Mouse (Mus musculus) kidney, postnatal 0 days (tissue): ENCODE measurements around the gene B4galnt3. TPM values are rescaled to one million over a fixed set of nuclear protein-coding genes. Genes with fewer than 3 reads are reported as not detected.
A peak's percentile ranks its signal among the peaks of the same experiment; 100 is the strongest.

ENCODE experiments used
- ATAC-seq: fragments of 200-750 bp; cut with Nextera tagmentation; replicated peaks from 2 replicates; pipeline ENCODE4 v1.8.0; 2017; ENCODE audit warnings: low read depth, moderate number of reproducible peaks, moderate TSS enrichment, moderate library complexity; ENCODE audit not compliant: low FRiP score
- DNase-seq: peaks from one replicate; pipeline ENCODE4 v3.0.0-alpha.2; 2016; ENCODE audit warnings: low spot score
- H3K27ac ChIP-seq: fragments of 300-500 bp; sonication (generic); 2 replicates; pipeline ENCODE4 v1.5.1; 2014; ENCODE audit warnings: mild to moderate bottlenecking
- H3K27me3 ChIP-seq: fragments of 300-500 bp; sonication (generic); 2 replicates; pipeline ENCODE4 v1.6.1; 2014; ENCODE audit warnings: low read length, mixed read lengths; ENCODE audit not compliant: insufficient read depth
- H3K36me3 ChIP-seq: fragments of 300-500 bp; sonication (generic); 2 replicates; pipeline ENCODE4 v1.6.1; 2014; ENCODE audit warnings: low read length, mixed read lengths; ENCODE audit not compliant: insufficient read depth
- H3K4me1 ChIP-seq: fragments of 300-500 bp; sonication (generic); replicated peaks from 2 replicates; pipeline ENCODE4 v1.6.1; 2014; ENCODE audit warnings: antibody characterized with exemption, low read length, mixed read lengths; ENCODE audit not compliant: insufficient read depth
- H3K4me2 ChIP-seq: fragments of 300-500 bp; sonication (generic); 2 replicates; pipeline ENCODE4 v1.6.1; 2014; ENCODE audit warnings: mild to moderate bottlenecking, low read length, moderate library complexity, mixed read lengths
- H3K4me3 ChIP-seq: fragments of 300-500 bp; sonication (generic); replicated peaks from 2 replicates; pipeline ENCODE4 v1.5.1; 2014; ENCODE audit warnings: low read depth, low read length
- H3K9ac ChIP-seq: fragments of 300-500 bp; sonication (generic); 2 replicates; pipeline ENCODE4 v1.6.1; 2014; ENCODE audit warnings: low read depth, low read length
- H3K9me3 ChIP-seq: fragments of 300-500 bp; sonication (generic); replicated peaks from 2 replicates; pipeline ENCODE4 v1.6.1; 2016; ENCODE audit warnings: low read length, inconsistent platforms, mixed read lengths
- CTCF ChIP-seq: IDR thresholded peaks from 2 replicates; pipeline ENCODE4 v1.5.1; 2016; ENCODE audit warnings: antibody characterized with exemption, low read depth, mild to moderate bottlenecking, moderate library complexity
- WGBS: fragments of 180-500 bp; shearing (Covaris S2); extraction: QIAGEN DNeasy Blood & Tissue Kit; methylation state at CpG from one replicate; pipeline ENCODE4 v1.1.7; 2014; 5-methylcytosine and 5-hydroxymethylcytosine counted together
- polyA plus RNA-seq: library from polyadenylated mRNA; unstranded; fragments of >200 nt; fragmentation: Nextera tagmentation; extraction: Ambion mirVana; gene quantifications from 2 replicates; pipeline ENCODE4 v1.2.1, GENCODE M21; 2015

Gene B4galnt3
- polyA plus RNA-seq, 1 experiment from 2014 or later: 2.5 TPM

DNA sequence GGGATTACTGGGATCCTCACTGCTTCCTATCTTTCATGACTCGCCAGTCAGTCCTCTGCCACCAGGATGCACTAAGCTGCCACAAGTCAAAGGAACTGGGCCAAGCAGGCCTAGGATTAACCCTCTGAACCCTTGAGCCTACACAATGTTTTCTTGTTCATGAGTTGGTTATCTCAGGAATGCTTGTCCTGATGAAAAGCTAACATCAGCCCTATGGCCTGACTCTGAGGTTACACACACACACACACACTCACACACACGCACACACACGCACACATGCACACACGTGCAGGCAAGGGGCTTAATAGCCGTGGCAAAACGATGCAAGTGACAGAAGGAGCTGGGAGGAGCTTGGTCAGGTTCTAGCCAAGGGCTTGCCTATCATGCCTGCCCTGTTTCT, 69.0 kb downstream of the B4galnt3 start:
- Histone ChIP-seq H3K36me3 (no peaks in the 10 kb centered on the region), H3K4me3 (no peak overlapping the region), H3K9ac (no peak overlapping the region), H3K9me3 (no peaks in the 10 kb centered on the region), H3K27me3 (no peaks in the 10 kb centered on the region), H3K27ac (no peak overlapping the region), H3K4me1 (no peaks in the 10 kb centered on the region; the same call in 1 of the 2 replicates), H3K4me2 (no peak overlapping the region)
- ATAC-seq (no peak), DNase-seq (peak; percentile 37)
- peak; percentile 36; the same call in 1 of the 2 replicates for TF ChIP-seq CTCF
- 67% methylated on average over 6 of the region's 6 CpGs for WGBS

GRCm38 (mm10) chr6:120222669-120223068, 71.7 kb downstream of the B4galnt3 start:
- Histone ChIP-seq H3K4me2 (no peak overlapping the region), H3K4me3 (no peak overlapping the region), H3K36me3 (no peaks in the 10 kb centered on the region), H3K27ac (no peak overlapping the region), H3K9me3 (no peaks in the 10 kb centered on the region), H3K27me3 (no peaks in the 10 kb centered on the region), H3K9ac (no peak overlapping the region), H3K4me1 (no peaks in the 10 kb centered on the region; the same call in 1 of the 2 replicates)
- DNase-seq: peak; percentile 78
- 19% methylated on average over 6 of the region's 6 CpGs for WGBS
- TF ChIP-seq CTCF: peak; percentile 81
- peak; percentile 38; the same call in 1 of the 2 replicates for ATAC-seq

- H3K9ac ChIP-seq: no peak overlapping the region
- TF ChIP-seq CTCF: peak; percentile 26; the same call in 1 of the 2 replicates
- no peak for ATAC-seq
- no peaks in the 10 kb centered on the region for H3K9me3 ChIP-seq
- no peak for DNase-seq
- no peak overlapping the region for H3K27ac ChIP-seq
- no peaks in the 10 kb centered on the region for H3K27me3 ChIP-seq
- H3K4me1 ChIP-seq: no peaks in the 10 kb centered on the region
- H3K4me3 ChIP-seq: no peak overlapping the region
- WGBS: 80% methylated on average over 2 of the region's 2 CpGs
- no peak overlapping the region for H3K4me2 ChIP-seq
- H3K36me3 ChIP-seq: no peaks in the 10 kb centered on the region
Measured at GRCm38 (mm10) chr6:120219281-120219680, 75.1 kb downstream of the B4galnt3 start.

- Histone ChIP-seq H3K4me2 (no peak overlapping the region), H3K36me3 (no peaks in the 10 kb centered on the region), H3K4me3 (no peak overlapping the region), H3K27me3 (no peaks in the 10 kb centered on the region), H3K4me1 (no peaks in the 10 kb centered on the region), H3K27ac (no peak overlapping the region), H3K9me3 (no peaks in the 10 kb centered on the region), H3K9ac (no peak overlapping the region)
- no peak for DNase-seq
- ATAC-seq: no peak
- WGBS: 75% methylated on average over 1 of the region's 1 CpGs
- TF ChIP-seq CTCF: no peak
Measured at GRCm38 (mm10) chr6:120216702-120217101, 77.7 kb downstream of the B4galnt3 start.

DNA sequence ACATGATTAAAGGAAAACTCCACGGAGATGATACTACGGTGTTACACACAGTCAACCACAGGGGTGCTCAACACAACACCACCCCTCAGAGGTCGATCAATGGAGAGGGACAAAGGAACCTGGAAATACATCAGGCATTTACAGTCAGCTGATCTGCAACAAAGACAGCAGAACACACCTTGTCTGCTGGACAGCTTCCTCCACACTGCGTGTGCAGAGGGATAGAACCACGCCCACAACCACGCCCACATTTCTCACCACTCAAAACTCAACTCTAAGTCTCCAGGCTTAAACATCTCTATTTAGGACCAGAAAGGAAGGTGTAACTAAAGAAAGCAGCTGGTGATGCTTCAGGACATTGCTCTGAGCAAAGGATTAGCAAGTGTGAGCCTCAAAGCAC, 82.8 kb downstream of the B4galnt3 start:
- no peaks in the 10 kb centered on the region for H3K36me3 ChIP-seq
- H3K9me3 ChIP-seq: no peaks in the 10 kb centered on the region
- no peak overlapping the region for H3K4me3 ChIP-seq
- H3K4me2 ChIP-seq: no peak overlapping the region
- no peak overlapping the region for H3K9ac ChIP-seq
- no peak overlapping the region for H3K27ac ChIP-seq
- no peaks in the 10 kb centered on the region for H3K27me3 ChIP-seq
- no peak for TF ChIP-seq CTCF
- 74% methylated on average over 6 of the region's 6 CpGs for WGBS
- DNase-seq: no peak
- ATAC-seq: no peak
- H3K4me1 ChIP-seq: no peaks in the 10 kb centered on the region

- no peak for TF ChIP-seq CTCF
- ATAC-seq: no peak
Measured at GRCm38 (mm10) chr6:120206586-120206985, 87.8 kb downstream of the B4galnt3 start.

GRCm38 (mm10) chr6:120202406-120202805, 92.0 kb downstream of the B4galnt3 start:
- TF ChIP-seq CTCF: 0 out of 2 replicates have a peak, but pooled peaks have one; percentile 3
- peak; percentile 32 for DNase-seq

More at GRCm38 (mm10) chr6:120206586-120206985, 87.8 kb downstream of the B4galnt3 start:
- H3K4me1 ChIP-seq: no peaks in the 10 kb centered on the region
- H3K4me3 ChIP-seq: no peak overlapping the region
- WGBS: 84% methylated on average over 5 of the region's 5 CpGs
- H3K27ac ChIP-seq: no peak overlapping the region
- no peaks in the 10 kb centered on the region for H3K36me3 ChIP-seq
- no peaks in the 10 kb centered on the region for H3K27me3 ChIP-seq
- no peaks in the 10 kb centered on the region for H3K9me3 ChIP-seq
- no peak overlapping the region for H3K4me2 ChIP-seq
- no peak for DNase-seq
- H3K9ac ChIP-seq: no peak overlapping the region

More at GRCm38 (mm10) chr6:120202406-120202805, 92.0 kb downstream of the B4galnt3 start:
- no peaks in the 10 kb centered on the region for H3K27me3 ChIP-seq
- ATAC-seq: 0 out of 2 replicates have a peak, but pooled peaks have one; percentile 23
- no peak overlapping the region for H3K27ac ChIP-seq
- no peak overlapping the region for H3K4me3 ChIP-seq
- H3K4me2 ChIP-seq: no peak overlapping the region
- no peak overlapping the region for H3K9ac ChIP-seq
- H3K9me3 ChIP-seq: no peaks in the 10 kb centered on the region
- H3K4me1 ChIP-seq: no peaks in the 10 kb centered on the region
- no peaks in the 10 kb centered on the region for H3K36me3 ChIP-seq
- 58% methylated on average over 8 of the region's 8 CpGs for WGBS
